Mouse (Mus musculus): ENCODE results near the gene Spg11.

The Spg11 gene

DNA sequence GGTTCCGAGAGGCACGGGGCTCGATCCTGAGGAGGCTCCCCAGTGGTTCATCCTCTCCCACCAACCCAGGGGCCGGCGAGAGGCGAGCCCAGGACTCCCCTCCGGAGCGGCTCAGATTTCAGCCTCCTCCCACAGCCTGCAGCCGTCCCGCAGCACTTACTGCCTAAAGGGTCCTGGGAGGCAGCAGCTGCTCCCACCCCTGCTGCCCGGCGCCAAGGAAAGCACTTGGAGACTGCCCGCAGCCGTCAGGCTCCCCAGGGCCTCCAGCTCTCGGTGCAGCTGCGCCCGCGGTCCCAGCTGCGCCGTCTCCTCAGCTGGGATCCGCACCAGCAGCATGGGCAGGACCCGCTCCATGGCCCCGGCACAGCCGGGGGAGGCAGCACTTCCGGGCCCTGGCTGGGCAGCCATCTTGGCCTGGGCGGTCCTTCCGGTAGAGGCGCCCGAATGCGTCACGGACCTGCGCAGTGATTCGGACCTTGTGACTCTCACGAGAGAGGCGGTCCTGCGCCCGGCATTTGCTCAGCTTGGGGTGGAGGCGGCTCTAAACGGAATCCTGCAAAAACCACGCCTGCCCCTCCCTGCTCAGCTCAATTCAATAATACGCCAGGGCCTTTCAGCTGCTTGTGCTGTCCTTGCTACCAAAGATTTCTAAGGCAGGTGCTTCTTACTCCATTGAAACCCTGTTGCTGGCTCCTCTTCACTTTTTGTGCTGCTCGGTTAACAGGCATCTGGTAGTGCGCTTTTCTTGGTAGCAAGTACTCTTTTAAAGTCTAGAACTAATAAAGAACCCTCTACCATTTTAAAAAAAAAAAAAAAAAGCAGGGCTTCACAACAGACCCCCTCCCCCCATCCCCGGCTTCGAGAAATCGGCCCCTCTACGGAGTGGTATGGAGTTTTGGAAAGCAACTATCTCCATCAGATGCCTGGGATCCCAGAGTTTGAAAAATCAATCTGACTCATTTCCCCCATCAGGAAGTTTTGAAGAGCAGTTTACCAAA is at the start of gene Spg11:
TSS of gene Spg11 (minus strand) at position 426 of the 998 bp plus-strand sequence.
- DNase-seq (ENCODE audit: low spot score in 2 of 2) = peak; percentile 96

DNA sequence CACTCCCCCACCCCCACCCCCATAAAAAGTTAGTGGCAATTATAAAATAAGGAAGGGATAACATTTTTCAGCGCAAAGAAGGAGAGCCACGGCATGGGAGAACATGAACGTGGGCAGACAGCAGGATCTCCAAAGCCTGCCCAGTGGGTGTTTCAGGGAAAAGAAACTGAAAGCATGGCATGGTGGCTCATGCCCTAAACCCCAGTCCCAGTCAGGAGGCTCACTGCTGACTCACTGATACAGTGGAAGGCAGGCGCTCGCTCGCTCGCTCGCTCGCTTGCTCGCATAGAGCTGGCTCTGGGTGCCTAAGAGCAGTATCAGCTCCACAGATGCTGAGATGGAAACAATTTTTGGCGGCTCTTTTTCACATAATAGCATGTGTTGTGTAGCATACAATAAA is 46.1 kb upstream of the Spg11 start:
- DNase-seq (ENCODE audit: low spot score in 2 of 2) = no peak

DNA sequence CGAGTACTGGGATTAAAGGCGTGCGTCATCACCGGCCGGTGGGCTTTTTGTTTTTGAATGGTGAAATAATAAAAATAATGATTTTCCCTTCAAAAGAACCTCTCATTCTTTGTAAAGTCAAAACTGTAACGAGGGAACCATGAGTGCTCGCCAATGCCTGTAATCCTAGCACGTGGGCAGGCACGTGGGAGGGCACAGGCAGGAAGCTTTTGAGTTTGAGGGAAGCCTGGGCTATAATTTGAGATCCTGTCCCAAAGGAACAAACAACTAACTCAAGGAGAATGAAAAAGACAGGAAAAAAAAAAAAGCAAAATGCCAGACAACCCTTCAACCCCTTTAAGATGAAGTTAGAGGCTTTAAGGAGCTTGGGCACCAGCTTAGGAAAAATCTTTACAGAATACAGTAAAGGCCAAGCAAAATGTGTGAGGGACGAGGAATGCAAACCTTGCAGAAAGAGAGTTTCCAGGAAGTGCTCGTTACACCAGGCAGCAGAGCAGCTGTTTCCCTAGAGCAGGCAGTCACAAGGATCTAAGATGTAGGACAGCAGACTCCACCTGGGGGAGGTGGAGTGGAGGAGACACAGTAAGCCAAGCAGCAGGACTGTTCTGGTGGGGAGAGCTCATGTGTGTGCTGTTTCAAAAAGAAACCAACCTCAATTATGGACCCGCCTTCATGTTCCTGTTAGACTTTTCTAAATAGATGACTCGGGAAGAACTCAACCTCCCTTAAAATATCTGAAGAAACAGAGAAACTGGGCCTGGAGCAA is 45.4 kb upstream of the Spg11 start:
- DNase-seq (ENCODE audit: low spot score in 2 of 2) = no peak

DNA sequence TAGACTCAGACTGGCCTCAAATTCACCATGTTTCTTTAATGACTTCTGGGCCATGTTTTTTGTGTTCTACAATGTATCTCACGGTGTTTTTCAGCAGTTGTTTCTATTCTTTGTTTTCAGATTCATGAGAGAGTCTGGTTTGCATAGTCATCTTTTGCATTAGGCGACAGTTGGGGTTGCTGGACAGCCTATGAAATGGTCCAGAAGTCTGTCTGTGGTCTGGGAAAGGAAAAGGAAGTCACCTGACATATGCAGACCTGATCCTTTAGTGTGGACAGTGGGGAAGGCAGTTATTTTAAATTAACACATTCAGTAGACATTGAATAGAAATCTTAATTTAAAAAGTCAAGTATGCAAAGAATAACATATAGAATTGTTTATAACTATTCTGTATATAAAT is 44.3 kb upstream of the Spg11 start:
- no peak for DNase-seq (ENCODE audit: low spot score in 2 of 2)

DNA sequence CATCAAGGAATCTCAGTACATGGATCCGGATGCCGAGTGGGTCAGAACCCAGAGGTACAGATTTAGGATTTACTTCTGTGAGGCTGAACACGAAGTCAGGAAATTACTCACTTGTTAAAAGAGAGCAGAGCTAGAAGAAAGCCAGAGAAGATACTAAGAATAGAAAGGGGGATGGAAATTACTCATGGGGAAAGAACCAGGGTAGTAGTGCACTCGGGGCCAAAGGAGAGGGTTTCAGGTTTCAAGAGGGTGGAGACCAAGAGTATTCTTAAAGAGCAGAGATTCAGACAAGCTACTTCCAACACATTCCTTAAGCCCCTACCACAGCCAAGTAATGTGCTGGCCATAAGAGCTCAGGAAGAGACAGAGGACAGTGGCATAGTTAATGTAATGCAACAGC is 43.4 kb upstream of the Spg11 start:
- no peak for DNase-seq (ENCODE audit: low spot score in 2 of 2)

- peak; percentile 59 to 88 for DNase-seq (ENCODE audit: low spot score in 2 of 2)
Observed at GRCm38 (mm10) chr2:122160680-122161079, 42.5 kb upstream of the Spg11 start, which contains the start of gene Trim69. Gene Trim69 (plus strand): TSS chr2:122160700.

GRCm38 (mm10) chr2:122159667-122160066 is 41.5 kb upstream of the Spg11 start:
- peak; percentile 26 to 35 for DNase-seq (ENCODE audit: low spot score in 2 of 2)

DNA sequence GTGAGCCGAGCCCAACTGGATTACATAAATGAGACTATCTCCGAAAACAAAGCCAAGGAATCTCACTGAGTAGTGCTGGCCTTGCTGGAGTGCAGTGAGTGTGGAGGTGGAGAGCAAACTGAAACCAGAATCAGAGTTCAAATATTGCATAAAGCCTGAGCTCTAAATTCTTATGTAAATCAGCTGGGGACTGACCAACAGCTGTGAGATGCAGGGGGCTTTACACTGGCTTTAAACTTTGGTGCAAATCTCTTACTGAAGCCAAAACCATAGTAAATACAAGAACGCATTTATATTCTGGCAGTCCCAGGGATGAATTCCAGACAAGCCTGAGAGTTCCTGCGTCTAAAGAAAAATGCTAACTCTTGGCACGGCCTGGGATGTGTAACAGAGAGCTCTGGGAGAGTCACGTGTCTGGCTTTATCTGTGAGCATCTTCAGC is 40.2 kb upstream of the Spg11 start:
- no peak for DNase-seq (ENCODE audit: low spot score in 2 of 2)

DNA sequence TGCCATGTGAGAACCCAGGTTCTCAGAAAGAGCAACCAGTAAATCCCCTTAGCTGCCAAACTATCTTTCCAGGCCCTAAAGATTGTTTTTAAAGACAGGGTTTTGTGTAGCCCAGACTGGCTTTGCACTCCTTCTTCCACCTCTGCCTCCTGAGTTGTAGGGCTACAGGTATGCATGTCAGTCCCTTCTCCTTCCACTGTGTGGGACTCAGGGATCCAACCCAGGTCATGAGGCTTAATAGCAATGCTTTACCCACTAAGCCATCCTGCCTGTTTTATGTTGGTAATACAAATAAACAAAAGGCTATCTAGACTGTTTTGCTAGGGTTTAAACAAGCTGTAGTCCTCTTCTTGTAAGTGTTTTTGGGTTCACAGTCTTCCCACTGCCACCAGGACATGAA is 39.4 kb upstream of the Spg11 start:
- no peak for DNase-seq (ENCODE audit: low spot score in 2 of 2)

- DNase-seq (ENCODE audit: low spot score in 2 of 2) = peak in 1 of 2 experiments; percentile 9
Observed at GRCm38 (mm10) chr2:122156051-122156700, 38.0 kb upstream of the Spg11 start.

- DNase-seq (ENCODE audit: low spot score in 2 of 2) = no peak
Observed at GRCm38 (mm10) chr2:122155292-122155691, 37.1 kb upstream of the Spg11 start.

- no peak for DNase-seq (ENCODE audit: low spot score in 2 of 2)
Observed at GRCm38 (mm10) chr2:122154479-122154878, 36.3 kb upstream of the Spg11 start.

- DNase-seq (ENCODE audit: low spot score in 2 of 2) = no peak
Observed at GRCm38 (mm10) chr2:122153681-122154365, 35.6 kb upstream of the Spg11 start.

DNA sequence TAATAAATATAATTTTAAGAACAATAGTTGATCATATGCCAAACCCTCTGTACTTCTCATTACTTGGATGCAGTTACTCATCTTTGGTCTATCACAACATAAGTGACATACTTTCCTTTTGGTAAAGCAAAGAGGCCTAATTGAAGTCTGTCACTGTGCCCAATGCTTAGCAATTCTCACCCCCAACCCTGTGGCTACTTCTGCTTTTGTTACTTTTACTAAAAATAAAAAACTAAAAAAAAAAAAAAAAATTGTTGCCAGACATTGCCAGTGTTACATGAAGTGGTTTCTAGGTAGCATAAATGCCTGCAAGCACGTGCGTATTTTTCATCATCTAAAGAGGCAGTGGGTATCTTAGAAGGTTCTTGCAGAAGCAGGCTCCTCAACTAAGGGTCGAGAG is 34.7 kb upstream of the Spg11 start:
- no peak for DNase-seq (ENCODE audit: low spot score in 2 of 2)

DNA sequence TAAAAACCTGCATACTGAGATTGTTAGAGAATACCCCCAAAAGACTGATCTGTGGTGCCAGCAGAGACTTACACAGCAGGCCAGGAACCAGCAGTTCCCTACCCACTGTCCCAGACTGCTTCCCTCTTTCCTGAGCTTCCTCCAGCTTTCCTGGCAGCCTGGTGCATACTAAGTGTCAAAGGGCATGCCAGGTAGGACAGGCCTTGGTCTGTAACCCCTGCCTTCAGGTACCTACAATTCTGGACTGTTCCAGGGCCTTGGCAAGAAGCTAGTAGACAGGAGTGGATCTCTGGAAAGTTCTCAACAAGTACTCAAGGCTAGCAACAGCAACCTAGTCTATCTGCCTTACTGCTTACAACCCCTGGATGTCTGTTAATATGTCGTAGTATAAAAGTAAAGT is 33.0 kb upstream of the Spg11 start:
- no peak for DNase-seq (ENCODE audit: low spot score in 2 of 2)

DNA sequence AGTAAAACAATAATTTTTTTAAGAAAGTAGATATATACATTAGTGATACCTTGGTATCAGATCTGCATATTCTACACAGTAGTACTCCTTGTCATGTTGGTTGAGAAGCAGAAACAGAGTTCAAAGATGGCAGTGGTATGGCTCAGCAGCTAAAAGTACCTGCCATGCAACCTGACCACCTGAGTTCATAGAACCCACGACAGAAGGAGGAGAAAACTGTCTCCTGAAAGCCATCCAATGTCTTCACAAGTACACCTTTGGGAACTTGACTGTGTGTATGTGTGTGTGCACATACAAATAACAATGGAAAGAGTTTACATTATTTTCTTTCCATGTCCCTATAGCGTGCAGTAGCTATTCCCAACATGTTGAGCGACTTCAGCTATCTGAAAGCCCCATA is 31.5 kb upstream of the Spg11 start:
- no peak for DNase-seq (ENCODE audit: low spot score in 2 of 2)

DNA sequence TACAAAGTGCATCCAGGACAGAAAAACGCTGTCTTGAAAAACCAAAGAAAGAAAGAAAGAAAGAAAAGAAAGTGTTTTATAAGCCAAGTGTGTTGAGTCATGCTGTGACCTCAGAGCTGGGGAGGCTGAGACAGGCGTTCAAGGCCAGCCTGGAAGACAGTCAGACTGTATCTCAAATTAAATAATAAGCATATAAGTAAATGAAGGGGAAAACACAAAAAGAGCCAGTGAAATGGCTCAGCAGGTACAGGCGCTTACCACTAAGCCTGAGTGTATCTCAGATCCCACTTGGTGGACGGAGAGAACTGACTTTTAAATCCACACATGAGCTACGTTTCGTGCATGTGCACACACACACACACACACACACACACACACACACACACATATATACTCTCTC is 31.1 kb upstream of the Spg11 start:
- DNase-seq (ENCODE audit: low spot score in 2 of 2) = no peak

DNA sequence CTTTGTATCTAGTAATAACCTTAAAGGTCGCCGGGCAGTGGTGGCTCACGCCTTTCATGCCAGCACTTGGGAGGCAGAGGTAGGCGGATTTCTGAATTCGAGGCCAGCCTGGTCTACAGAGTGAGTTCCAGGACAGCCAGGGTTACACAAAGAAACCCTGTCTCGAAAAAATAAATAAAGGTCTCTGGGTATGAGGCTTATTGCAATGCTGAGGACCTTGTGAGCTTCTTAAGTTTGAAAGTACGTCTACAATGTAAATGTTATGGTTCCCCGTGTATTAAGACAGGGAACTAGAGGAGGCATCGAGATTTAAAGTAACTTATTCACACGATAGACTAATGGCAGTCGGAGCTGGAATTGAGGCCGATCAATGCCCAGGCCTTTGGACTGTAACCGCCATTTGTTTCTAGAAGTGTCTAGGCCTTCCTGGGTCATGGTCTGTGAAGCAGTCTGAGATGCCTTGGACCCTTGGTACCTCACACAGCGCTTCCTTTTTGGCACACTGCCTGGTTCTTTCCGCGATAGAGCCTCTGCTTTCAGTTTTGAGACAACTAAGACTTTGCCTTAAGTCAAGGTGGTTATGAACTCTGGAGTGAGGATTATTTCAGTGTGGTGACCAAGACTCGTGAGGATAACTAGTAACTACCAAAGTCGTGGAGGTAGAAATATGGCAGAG is 30.2 kb upstream of the Spg11 start:
- peak; percentile 34 to 58 for DNase-seq (ENCODE audit: low spot score in 2 of 2)

- peak; percentile 88 to 95 for DNase-seq (ENCODE audit: low spot score in 2 of 2)
Observed at GRCm38 (mm10) chr2:122147508-122148241, 29.5 kb upstream of the Spg11 start, which contains the start of gene B2m. Gene B2m (plus strand): TSS chr2:122147686.

GRCm38 (mm10) chr2:122146687-122147086 is 28.5 kb upstream of the Spg11 start:
- no peak for DNase-seq (ENCODE audit: low spot score in 2 of 2)
